Mouse (Mus musculus) gastrocnemius, adult 18-20 months (tissue): Measurements from ENCODE around the gene Hspb9. TPM values are rescaled to one million over a fixed set of nuclear protein-coding genes. Genes with fewer than 3 reads are reported as not detected.

Experiments used
- DNase-seq: peaks from one replicate; pipeline ENCODE4 v3.0.0; 2021; ENCODE audit warnings: low spot score
- long read RNA-seq, 2 experiments: library from polyadenylated mRNA; stranded (forward); transcript quantifications; one replicate each; pipeline ENCODE4 v2.0.0; 2021
- total RNA-seq, 2 experiments: library from RNA; stranded (reverse); gene quantifications; 2 replicates each; pipeline ENCODE4 v1.2.3; 2021

The Hspb9 gene
- total RNA-seq = not detected
- long read RNA-seq, experiment 1 = 0 reads
- long read RNA-seq, experiment 2 = 0 reads

DNA sequence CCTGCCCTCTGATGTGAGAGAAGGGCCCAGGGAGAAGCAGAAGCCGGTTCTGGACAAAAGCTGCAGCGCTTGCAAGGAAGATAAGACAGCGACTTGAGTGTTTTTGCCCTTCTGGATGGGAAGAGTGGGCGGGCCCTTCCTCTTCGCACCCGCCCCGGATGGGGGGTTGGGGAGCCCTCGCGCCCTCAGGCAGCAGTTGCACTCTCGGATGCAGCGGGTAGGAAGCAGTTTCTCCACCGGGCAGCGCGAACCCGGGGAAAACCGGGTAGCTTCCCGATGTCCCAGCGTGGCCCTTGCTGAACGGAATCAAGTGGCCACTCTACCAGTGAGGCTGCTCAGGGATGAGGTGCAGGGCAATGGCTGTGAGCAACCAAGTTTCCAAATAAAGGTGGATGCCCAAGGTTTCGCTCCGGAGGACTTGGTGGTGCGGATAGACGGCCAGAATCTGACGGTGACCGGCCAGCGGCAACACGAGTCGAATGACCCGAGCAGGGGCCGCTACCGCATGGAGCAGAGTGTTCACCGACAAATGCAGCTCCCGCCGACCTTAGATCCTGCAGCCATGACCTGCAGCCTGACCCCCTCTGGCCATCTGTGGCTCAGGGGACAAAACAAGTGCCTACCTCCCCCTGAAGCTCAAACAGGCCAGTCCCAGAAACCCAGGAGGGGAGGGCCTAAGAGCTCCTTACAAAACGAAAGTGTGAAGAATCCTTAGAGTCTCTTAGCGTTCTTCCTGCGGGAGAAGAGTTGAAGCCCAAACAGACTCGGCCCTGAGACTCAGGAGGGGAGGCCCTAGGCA is at the start of gene Hspb9:
Gene Hspb9 (plus strand): TSS at position 116 of the 799 bp plus-strand sequence.
- no peak for DNase-seq

DNA sequence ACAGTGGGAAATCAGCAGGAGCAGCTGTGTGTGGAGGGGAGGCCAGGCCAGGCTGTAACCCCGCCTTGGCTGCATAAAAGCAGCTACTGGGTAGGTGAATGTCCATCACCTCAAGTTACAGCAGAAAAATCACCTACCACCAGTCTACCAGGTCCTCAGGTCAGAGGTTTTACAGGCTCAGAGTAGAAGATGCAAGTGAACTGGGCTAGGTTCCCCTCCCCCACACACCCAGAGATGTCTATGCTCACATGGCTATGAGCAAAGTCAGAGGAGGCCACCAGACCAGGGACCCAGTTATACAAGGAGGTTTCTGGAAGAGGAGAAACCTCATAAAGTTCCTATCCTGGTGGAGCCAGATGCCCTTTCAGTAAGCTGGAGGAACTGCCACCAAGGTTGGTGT is 42.6 kb upstream of the Hspb9 start:
- no peak for DNase-seq

DNA sequence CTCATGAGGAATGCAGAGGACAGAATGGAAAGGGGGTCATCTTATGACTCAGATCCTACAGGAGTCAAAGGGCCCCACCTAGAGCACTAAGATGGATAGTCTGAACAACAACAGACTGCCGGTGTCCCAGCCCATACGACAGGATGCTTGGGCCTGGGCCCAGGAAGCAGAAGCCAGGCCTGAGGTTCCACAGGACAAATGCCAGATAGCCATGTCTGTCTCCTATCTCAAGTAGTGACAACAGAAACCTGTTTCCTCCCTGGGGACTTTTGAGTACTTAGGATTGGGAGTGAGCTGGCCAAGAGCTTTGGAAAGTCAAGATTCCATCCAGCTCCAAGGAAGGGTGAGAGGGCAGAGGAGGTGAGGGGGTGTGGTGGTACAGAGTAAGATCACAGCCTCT is 41.7 kb upstream of the Hspb9 start:
- DNase-seq = no peak

DNA sequence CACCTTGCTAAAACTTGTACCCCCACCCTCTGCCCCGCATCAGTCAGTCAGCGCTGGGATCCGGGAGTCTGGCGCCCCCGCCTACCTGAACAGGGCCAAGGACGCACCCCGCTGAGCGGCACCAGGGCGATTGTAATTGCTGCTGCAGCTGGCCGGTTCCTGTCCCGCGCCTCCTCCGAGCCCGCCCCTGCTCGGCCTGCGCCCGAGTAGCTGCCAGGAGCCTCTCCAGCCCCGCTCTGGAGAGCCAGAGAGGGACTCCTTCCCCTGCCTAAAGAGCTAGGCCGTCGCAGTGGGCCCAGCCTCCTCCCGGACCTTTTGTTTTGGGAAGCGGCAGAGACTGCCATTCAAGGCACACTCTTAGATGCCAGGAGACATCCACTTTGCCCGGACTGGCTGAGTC is 40.5 kb upstream of the Hspb9 start:
- DNase-seq = peak; percentile 56

DNA sequence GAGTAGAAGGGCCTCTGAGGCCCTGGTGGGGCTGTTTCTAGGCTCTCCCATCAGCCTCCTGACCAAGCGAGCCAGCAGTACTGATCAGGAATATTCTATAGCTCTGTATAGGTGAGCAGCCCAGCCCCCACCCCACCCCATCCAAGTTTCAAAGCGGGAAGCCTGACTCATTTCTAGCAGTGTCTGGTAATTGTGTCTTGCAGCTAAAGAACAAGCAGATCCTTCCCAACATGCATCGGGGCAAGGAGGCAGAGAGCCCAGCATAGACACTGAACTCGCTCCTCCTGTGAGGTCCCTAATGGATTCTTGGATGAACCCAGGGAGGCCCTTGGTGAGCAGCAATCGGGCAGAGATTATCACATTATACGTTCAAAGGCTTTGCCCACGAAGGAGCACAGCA is 35.8 kb upstream of the Hspb9 start:
- no peak for DNase-seq

DNA sequence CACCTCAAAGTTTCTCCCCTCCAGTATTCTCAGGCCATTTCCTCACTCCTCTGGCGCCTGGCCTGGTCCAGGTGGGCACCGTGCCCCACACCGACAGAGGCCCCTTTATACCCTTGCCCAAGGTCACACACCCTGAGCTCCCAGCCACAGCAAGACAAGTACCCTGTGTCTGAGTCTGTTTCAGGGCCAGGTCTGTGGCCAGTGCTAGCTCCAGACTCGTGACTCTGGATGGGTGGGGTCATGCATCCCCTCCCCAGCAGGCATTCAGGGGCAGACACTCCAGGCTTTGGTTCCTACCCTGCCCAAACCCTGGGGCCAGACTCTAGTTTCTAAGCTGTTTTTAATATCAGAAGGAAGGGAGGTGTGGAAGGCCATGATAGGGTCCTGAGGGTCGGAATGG is 31.8 kb upstream of the Hspb9 start:
- no peak for DNase-seq

DNA sequence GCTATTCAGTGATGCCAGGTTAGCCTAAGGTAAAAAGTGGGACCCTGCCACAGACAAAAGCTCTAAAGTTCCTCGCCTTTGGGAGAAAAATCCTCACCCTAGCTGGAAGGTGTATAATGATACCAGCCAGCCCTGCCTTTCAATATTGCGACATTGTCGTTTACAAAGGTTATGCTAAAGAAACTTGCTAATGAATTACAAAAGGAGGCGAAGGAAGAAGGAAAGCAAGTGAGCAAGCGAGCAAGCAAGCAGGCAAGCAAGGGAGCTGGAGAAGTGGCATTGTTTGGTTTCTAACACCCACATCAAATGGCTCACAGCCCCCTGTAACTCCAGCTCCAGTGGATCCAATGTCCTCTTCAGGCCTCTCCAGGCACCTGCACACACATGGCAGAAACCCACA is 31.1 kb upstream of the Hspb9 start:
- DNase-seq = no peak

DNA sequence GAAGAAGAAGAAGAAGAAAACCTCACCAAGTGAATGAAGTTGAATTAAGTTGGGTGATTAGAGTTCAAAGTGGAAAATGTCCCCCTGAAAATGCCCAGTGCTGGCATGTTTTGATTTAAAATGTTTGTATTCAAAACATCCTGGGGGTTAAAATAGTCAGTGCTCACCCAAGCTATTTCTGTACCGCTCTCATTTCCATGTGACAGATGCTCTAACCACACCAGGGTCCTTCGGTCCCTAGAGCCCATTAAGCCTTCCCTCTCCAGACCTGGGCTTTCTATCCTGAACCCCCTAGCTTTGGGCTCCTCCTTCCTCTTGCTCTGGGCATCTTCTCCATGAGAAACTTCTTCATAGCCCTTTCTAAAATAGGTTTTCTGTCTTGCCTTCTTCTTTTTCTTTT is 29.6 kb upstream of the Hspb9 start:
- DNase-seq = no peak

DNA sequence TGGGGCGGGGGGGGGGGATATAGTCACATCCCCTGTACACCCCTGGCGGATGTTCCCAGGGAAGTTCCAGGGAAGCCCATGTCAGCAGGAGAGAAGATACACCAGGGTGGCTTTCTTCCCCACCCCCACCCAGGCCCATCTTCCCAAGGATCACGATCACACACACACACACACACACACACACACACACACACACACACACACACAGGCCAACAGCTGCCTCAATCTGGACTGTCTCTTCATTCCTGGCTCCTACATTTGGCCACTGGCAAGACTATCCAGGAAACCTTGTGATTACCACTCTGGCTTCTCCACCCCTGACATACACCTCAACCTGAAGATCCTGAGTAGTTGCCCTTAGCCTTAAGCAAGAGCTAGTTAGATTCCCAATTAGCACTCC is 28.3 kb upstream of the Hspb9 start:
- DNase-seq = no peak

DNA sequence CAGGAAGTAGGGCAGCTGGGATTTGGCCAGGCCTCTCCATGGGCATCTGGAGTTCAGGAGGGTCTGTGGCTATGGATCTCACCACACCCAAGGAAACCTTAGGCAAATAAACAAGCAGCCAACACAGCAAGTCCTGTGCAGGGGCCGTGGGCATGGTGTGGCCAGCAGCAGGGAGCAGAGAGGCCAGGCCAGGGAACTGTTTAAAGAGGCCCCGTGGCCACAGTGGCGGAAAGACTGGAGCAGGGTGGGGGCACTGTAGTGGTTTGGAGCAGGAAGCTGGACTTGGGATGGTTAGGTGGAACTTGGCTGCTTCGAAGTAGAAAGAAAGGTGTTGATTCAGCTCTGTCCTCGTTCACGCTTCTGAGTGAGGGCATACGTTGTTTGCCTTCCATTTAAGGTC is 26.4 kb upstream of the Hspb9 start:
- no peak for DNase-seq

DNA sequence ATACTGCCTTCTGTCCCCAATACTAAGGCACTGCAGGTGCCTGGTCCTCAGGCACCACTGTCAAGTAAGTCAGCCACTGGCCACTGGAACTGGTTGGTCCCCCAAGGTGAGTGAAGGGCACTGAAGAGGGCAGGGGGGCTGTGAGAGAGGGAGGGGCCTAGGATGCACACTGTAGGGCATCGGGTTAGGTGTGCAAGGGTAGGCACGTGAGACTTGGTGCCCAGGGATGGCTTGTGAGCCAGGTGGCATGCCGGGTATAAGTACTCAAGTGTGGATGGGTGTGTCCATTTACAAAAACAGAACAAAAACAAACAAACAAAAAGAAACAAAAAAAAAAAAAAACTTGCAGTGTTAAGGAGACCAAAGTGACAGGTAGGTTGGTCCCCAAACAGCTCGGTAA is 25.2 kb upstream of the Hspb9 start:
- no peak for DNase-seq

DNA sequence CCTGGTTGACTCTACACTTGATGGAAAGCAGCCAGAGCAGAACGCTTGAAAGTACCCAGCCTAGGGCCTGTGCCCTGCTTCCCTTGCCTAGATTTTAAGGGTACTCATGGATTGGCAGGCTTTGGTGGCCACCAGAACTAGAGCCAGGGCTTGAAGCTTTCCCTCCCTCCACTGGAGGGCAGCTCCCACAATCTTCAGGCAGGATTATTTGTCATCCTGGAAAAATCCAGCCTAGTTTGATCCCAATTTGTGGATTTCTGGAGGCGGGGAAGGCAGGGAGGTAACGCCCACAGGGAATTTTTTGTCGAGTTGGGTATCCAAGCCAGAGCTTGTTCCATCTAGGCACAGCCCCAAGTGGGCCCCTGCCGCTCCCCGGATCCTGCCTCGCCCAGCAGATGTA is 23.3 kb upstream of the Hspb9 start:
- no peak for DNase-seq

DNA sequence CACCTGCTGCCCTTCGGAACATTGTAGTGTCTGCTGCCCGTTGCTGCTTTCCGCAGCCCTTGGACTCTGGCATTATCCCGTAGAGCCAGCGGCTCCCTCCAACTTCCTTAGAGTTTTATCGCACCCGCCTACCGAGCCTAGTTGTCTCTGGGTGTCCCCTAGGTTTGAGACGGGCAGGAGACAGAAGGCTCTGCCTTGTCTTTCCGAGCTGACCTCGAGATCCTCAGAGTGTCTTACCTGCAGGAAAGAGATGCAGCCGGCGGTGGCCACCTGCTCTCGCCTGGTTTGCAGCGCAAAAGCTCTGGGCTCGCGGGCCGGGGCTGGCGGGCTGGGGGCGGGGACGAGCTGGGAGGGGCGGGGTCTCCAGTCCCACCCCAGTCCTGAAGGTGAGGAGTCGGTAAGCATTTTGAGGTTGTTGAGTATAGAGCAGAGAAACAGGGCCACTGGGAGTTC is 21.5 kb upstream of the Hspb9 start, which contains the start of gene Zfp385c:
Gene Zfp385c (minus strand): TSS at position 292 of the 453 bp plus-strand sequence.
- no peak for DNase-seq

DNA sequence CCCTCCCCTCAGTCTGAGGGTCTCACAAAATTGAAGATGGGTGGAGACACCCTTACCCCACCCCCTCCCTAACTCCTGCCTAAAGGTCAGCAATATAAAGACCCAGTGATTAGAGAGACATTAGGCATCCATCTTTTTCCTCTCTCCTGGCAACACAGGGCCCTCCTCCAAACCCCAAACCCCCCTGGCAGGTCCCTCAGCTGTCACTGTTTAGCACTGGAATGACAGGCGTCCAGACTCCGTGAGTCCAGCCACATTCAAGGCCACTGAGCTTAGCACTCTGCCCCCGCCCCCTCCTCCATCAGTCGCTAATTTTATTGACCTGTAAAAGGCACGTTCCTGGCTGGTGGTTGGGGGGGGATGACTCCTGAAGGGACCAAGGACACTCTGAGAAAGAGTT is 20.5 kb upstream of the Hspb9 start:
- no peak for DNase-seq

DNA sequence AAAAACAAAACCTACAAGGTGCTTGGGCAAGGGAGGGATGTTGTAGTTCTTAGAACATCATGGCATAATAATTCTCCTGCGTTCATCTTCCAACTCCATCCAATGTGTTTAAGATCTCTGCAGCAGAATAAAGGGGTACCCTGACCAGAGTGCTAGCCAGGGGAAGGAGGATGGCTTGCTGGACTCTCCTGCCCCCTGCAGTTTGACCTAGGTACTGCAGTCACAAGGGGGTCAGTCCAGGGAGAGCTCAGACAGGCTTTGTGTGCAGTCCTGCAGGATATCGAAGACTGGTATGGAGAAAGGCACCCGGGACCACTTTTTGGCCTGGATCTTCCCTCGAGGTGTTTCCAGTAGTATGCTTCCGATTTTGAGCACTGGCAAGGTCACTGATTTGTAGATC is 18.7 kb upstream of the Hspb9 start:
- DNase-seq = peak; percentile 86

DNA sequence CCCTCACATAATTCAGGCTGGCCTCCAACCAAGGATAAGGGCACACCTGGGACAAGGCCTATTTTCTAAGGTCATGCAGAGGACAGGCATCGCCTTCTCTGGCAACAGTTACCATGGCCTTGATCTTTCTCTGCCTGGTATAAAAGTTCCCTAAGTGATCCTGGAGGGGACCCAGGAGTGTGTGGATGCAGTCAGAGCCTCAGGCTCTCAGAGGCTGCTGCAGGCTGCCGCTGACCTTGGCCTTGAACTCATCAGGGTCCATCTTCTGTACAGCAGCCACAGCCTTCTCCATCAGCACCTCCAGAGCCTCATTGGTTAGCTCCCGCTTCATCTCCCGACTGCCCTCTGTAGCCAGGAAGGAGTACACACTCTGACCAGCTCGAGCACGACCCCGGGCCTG is 15.7 kb upstream of the Hspb9 start:
- DNase-seq = no peak

DNA sequence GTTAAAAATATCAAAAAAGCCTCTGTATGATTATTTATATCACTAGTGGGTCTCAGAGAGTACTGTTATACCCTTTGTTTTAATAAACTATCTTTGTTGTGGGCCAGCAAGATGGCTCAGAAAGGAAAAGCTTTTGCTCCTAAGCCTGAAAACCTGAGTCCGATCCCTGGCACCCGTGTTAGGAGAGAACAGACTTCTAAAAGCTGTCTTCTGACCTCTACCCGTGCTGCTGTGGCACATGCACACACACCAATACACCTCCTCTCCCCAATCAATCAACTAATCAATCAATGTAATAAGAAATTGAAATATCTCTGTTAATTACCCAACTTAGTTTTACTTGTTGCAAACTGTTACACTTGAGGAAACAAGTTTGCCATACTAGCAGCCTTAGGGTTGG is 12.9 kb upstream of the Hspb9 start:
- DNase-seq = no peak

DNA sequence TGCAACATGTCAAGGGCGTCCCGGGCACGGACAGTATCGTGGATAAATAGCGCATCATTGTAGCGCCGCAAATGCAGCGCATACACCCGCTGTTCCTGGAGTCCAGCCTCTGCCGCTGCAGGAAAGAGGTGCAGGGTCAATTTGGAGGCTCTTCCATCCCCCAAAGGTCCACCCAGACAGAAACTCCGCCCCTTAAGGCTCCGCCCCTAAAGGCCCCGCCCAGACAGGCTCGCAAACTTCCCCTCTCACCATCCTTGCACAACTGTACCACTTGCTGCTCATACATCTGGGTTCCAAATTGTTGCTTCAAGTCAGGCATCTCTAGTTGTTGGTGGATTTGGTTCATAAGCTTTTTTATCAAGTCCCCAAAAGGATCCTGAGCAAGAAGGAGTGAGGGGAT is 12.3 kb upstream of the Hspb9 start:
- DNase-seq = peak; percentile 78

DNA sequence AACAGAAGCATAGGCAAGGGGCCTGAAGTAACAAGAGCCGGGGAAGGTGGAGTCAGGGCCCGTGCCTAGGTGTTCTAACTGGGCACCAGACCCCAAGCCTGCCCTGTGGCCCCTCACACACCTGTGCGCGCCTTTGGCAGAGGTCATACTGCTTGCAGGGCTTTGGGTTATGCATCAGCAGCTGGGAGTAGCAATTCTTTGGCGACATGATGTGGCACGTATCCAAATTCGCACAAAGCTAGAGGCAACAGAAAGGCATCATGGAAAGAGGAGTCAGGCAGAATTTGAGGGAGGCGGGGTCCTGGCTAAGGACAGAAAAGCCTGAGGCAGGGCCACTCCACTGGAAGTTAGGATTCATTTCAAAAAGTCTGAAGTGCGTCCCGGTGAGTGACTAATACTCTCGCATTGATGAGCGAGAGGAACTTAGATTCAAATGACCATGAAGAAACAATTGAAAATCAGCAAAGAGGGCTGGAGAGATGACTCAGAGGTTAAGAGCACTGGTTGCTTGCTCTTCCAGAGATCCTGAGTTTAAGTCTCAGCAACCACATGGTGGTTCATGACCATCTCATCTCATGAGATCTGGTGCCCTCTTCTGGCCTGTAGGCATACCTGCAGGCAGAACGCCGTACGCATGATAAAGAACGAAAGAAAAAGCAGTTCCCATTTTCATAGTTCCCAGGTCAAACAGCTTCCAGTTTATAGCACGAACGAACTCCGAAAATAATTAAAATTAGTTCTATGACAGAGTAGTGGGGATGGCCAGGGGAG is 11.4 kb upstream of the Hspb9 start:
- peak; percentile 77 for DNase-seq

DNA sequence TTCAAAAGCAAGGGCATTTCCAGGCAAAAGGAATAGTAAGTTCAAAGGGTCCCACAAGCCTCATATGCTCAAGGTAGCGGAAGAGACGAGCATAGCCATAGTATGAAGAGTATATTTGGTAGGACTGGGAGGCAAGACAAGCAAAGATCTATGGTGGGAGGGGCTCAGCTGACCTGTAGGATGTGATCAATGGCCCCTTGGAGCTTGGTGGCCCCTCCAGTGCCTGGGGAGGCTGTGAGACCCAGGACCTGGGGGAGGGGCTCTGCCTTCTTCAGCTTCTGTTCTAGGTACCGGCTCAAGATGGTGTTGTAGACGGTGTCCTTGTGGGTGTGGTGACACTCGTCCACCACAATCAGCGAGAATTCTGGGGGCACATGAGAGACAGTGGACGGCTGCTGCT is 10.7 kb upstream of the Hspb9 start:
- no peak for DNase-seq

DNA sequence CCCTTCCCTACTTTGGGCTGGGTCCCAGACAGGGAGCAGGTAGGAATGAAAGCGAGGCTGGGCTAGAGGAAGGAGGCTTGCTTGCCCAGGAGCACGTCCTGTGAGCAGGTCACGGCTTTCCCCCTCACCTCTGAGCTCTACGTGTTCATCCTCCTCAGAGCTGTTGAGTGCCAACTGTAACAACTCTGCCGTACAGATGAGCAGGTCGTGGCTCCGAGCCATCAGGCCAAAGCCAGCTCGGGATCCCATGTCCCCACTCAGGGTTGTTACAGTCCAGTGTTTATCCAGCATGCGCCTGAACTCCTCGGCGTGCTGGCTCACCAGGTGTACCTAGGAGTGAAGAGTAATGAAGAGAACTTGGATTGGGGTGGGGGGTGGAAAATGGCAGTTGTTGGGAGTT is 10.3 kb upstream of the Hspb9 start:
- DNase-seq = no peak

DNA sequence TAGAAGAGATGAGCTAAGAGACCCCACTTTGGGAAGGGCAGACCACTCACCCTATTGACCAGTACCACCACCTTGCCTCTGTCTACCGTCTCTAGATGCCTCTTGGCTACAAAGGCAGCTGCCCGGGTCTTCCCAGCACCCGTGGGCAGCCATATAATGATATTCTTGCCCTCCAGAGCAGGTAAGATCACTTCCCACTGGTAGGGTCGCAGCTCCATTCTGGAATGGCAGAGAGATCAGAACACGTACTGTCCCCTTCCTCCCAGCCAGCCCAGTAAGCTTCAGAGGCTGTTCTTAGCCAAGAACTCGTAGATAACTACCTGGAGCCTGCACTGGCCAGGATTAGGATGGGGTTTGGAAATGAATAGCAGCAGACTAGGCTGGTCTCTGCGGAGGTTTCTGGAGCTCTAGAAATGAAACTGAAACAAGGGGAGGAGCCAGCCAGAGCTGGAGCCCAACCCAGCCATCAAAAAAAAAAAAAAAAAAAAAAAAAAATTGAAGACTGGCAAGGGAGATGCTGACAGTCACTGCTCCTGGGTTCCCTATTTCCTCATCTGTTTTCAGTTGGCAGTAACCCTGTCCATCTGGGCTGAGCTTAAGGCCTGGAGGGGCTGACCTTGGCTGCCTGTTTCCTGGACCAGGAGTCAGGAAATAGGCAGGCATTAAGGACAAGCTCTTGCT is 9.7 kb upstream of the Hspb9 start, which contains the start of gene Dhx58:
Gene Dhx58 (minus strand): TSS at position 421 of the 681 bp plus-strand sequence.
- DNase-seq = peak; percentile 54
